Mouse (Mus musculus): ENCODE measurements at regions not wholly inside any gene's neighbourhood (a gene's known extent, or its start where the extent isn't known, plus 50 kb on each side); places are given as distances from the start of the nearest gene placed in this dataset.

DNA sequence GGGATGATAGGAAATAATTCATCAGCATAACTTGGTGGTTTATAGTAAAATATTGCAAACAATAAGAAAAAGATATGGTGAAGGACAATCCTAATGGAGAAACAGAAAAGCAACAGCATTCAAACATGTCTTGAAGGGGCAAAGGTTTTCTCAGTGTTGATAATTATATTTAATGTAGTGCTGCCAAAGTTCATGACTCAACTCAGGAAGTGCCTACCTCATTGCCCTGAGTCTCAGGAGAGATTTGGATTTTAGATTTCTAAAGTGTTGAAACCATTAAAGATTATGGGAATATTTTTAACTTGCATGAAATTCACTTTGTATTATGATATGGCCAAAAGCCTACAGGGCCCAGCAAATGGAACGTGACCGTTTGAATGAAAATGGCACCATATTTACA, 1453.2 kb upstream of the Zeb2 start:
- H3K27ac ChIP-seq (ENCODE audit: poor library complexity, severe bottlenecking) = no peak overlapping the region
- 86% methylated on average over 2 of the region's 2 CpGs for WGBS
- no peaks in the 10 kb centered on the region for H3K4me1 ChIP-seq (replicated peaks)
- H3K4me3 ChIP-seq = no peak overlapping the region
- H3K9ac ChIP-seq = no peak overlapping the region
- H3K4me2 ChIP-seq = no peak overlapping the region
- H3K9me3 ChIP-seq (replicated peaks) = no peaks in the 10 kb centered on the region
- ATAC-seq (ENCODE audit: insufficient number of reproducible peaks, low FRiP score) = no peak
- H3K27me3 ChIP-seq (replicated peaks) = no peaks in the 10 kb centered on the region
- H3K36me3 ChIP-seq = no peaks in the 10 kb centered on the region

DNA sequence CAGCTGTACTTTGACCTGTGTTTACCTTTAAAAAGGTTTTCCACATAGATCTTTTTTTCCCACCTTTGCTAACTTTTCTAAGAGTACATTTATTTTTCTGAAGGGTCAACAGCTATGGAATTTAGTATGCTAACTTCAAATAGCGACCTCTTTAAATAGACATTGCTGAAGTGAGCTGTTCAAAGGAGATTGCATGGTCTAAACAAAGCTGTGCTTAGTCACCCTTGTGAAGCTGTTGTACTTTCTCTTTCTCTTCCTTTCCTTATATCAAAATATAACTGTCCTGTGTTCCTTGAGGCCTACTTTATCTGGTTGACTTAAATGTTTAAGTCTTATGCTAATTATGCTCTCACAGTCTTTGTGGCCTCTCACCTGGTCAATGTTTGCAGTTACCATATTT, 1416.2 kb upstream of the Zeb2 start:
- 33% methylated on average over 1 of the region's 1 CpGs for whole genome bisulfite sequencing
- Histone ChIP-seq H3K27me3 (replicated peaks) (no peaks in the 10 kb centered on the region), H3K9me3 (replicated peaks) (no peaks in the 10 kb centered on the region), H3K4me3 (no peak overlapping the region), H3K27ac (ENCODE audit: poor library complexity, severe bottlenecking) (no peak overlapping the region), H3K4me2 (no peak overlapping the region), H3K36me3 (no peaks in the 10 kb centered on the region), H3K9ac (no peak overlapping the region), H3K4me1 (replicated peaks) (no peaks in the 10 kb centered on the region)
- no peak for ATAC-seq (ENCODE audit: insufficient number of reproducible peaks, low FRiP score)

DNA sequence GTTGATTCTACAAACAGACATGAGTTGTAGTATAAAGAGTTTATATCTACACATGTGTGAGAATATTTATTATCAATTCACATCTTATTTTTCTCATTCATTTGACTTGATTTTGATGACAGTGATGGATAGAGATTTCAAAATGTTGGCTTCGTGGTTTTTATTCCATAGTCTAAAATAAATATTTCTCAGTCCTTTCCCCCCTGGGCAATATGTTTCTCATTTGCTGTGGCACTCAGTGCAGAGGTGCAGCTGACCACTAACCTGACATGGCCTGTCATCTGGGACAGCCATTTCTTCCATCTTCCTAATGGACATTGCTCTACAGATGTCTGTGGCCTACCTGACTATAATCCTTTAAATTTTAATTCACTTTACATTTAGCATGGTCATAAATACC, 1413.5 kb upstream of the Zeb2 start:
- Histone ChIP-seq H3K4me3 (no peak overlapping the region), H3K4me1 (replicated peaks) (no peaks in the 10 kb centered on the region), H3K36me3 (no peaks in the 10 kb centered on the region), H3K9me3 (replicated peaks) (no peaks in the 10 kb centered on the region), H3K27me3 (replicated peaks) (no peaks in the 10 kb centered on the region), H3K9ac (no peak overlapping the region), H3K4me2 (no peak overlapping the region), H3K27ac (ENCODE audit: poor library complexity, severe bottlenecking) (no peak overlapping the region)
- WGBS = 73% methylated on average over 1 of the region's 1 CpGs
- no peak for ATAC-seq (ENCODE audit: insufficient number of reproducible peaks, low FRiP score)

DNA sequence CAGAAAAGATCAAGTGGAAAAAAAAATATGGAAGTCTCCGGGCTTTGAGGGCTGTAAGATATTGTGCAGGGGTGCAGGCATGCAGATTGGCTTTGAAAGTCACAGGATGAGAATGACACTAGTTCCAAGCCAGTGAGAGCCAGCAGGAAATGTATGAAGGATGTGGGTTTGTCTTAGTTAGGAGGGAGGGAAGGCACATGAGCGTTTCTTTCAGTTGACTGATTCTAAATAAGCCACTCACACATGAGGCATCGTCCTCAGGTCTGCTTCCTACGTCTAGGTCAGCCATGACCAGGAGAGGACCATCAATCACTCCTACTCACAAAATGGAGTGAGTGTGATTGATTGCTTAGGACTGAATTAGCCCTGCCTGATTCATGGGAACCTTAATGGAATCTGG, 1408.0 kb upstream of the Zeb2 start:
- Histone ChIP-seq H3K4me1 (replicated peaks) (peaks cover 8% of the 10 kb centered on the region), H3K4me2 (no peak overlapping the region), H3K36me3 (no peaks in the 10 kb centered on the region), H3K27me3 (replicated peaks) (no peaks in the 10 kb centered on the region), H3K4me3 (no peak overlapping the region), H3K9me3 (replicated peaks) (no peaks in the 10 kb centered on the region), H3K9ac (no peak overlapping the region), H3K27ac (ENCODE audit: poor library complexity, severe bottlenecking) (peak overlapping the region; percentile 25; the same call in 1 of the 2 replicates)
- 47% methylated on average over 4 of the region's 4 CpGs for WGBS
- ATAC-seq (ENCODE audit: insufficient number of reproducible peaks, low FRiP score) = no peak; the same call in 1 of the 2 replicates

DNA sequence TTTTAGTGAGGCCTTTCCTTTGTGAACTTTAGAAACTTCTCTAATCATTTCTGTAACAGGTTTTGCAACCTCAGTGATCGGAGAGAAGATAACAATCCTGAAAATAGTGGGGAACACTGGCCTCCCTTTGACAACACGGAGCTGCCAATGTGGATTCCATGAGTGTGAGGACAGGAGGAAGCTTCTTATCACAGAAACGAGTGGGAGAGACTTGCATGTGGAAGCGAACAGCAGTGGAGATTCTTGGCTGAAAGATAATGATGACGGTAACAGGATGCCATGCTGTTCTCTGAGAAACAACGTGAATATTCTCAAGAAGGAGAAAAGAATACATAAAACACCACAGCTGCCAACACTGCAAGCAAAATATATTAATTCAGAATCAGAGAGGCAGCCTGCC, 1407.4 kb upstream of the Zeb2 start:
- Histone ChIP-seq H3K4me3 (no peak overlapping the region), H3K9me3 (replicated peaks) (no peaks in the 10 kb centered on the region), H3K36me3 (no peaks in the 10 kb centered on the region), H3K4me2 (peak overlapping the region; percentile 40), H3K27ac (ENCODE audit: poor library complexity, severe bottlenecking) (no peak overlapping the region), H3K4me1 (replicated peaks) (peaks cover 8% of the 10 kb centered on the region), H3K27me3 (replicated peaks) (no peaks in the 10 kb centered on the region), H3K9ac (no peak overlapping the region)
- peak; percentile 66; the same call in 1 of the 2 replicates for ATAC-seq (ENCODE audit: insufficient number of reproducible peaks, low FRiP score)
- WGBS = 4% methylated on average over 6 of the region's 6 CpGs

DNA sequence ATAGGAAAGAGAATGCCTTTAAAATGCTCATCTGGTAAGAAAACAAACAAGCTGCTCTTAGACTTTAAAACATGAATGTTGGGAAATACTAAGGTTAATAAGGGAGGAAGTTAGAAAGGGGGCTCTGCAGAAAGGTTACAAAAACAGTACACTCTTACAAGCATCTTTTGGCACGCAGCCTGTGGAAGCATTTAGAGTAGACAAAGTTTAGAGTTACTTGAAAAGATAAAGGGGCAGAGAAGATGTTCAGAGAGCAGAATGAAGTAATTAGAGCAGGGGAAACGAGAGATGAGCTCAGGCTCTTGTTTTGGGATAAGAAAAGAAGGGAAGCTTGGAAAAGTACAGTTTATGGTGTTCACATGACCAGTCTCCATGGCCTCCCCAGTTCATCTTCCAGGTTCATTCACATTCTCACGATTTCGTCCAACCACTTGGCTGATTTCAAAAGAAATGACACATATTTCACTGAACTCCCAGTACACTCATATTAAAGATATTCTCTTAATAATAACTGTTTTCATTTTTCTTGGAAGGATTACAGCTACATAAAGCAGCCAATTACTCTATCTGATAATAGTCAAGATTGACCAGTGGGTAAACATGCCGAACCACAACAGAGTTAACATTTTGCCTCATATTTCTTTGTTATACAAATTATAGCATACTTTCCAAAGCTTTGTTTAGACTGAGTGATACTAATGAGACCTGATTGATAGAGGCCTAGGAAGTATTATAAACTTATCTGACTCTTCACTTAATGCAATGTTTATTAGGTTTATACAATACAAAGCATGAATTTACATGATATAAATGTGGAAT, 1404.2 kb upstream of the Zeb2 start:
- Histone ChIP-seq H3K9me3 (replicated peaks) (no peaks in the 10 kb centered on the region), H3K4me2 (no peak overlapping the region), H3K4me1 (replicated peaks) (peaks cover 8% of the 10 kb centered on the region), H3K27me3 (replicated peaks) (no peaks in the 10 kb centered on the region), H3K9ac (no peak overlapping the region), H3K4me3 (no peak overlapping the region), H3K27ac (ENCODE audit: poor library complexity, severe bottlenecking) (no peak overlapping the region), H3K36me3 (no peaks in the 10 kb centered on the region)
- ATAC-seq (ENCODE audit: insufficient number of reproducible peaks, low FRiP score) = no peak
- 61% methylated on average over 5 of the region's 5 CpGs for WGBS

DNA sequence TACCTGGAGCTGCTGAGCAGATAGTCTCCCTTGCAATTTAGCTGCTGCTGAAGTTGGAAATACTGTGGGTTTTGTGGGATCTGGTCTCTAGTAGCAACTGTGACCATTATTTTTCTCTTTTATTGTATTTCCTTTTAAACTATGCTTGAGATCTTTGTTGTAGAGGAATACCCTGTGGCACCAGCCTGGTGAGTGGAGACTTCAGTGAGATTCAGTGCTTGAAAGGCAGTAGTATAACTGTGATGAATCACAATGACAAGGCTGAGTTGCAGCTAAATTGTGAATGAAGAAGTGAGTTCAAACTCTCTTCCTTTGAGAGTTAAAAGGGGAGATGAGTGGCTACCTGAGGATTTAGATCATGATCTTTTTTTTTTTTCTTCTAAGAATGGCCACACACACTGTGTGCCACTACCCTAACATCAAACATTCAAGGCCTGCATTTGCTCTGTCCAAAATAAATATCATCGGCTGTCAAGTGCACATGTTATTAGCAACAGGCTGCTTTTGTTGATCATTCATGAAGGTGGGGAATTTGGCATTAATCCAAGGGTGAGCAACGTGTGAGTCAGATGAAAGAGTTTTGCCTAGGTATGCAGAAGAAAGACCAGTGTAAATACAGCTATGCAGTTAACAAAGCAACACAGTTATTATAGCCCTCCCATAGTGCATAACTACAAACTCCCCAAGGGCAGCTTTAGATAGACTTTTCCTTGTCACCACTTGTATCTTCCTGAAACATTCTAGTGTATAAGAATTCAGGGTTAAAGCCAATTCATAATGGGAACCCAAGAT, 1395.2 kb upstream of the Zeb2 start:
- 19% methylated on average over 2 of the region's 2 CpGs for WGBS
- no peak overlapping the region for H3K9ac ChIP-seq
- no peaks in the 10 kb centered on the region for H3K27me3 ChIP-seq (replicated peaks)
- H3K27ac ChIP-seq (ENCODE audit: poor library complexity, severe bottlenecking) = no peak overlapping the region
- no peak overlapping the region for H3K4me2 ChIP-seq
- ATAC-seq (ENCODE audit: insufficient number of reproducible peaks, low FRiP score) = no peak
- H3K9me3 ChIP-seq (replicated peaks) = no peaks in the 10 kb centered on the region
- peaks cover 6% of the 10 kb centered on the region; the same call in 1 of the 2 replicates for H3K4me1 ChIP-seq (replicated peaks)
- H3K36me3 ChIP-seq = no peaks in the 10 kb centered on the region
- H3K4me3 ChIP-seq = no peak overlapping the region

DNA sequence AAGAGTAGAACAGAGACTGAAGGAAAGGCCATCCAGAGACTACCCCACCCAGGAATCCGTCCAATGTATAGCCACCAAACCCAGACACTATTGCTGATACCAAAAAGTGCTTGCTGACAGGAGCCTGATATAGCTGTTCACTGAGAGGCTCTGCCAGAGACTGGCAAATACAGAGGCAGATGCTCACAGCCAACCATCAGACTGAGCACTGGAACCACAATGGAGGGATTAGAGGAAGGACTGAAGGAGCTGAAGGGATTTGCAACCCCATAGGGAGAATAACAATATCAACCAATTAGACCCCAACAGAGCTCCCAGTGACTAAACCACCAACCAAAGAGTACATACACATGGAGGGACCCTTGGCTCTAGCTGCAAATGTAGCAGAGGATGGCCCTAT, 1389.8 kb upstream of the Zeb2 start:
- no peak overlapping the region for H3K9ac ChIP-seq

DNA sequence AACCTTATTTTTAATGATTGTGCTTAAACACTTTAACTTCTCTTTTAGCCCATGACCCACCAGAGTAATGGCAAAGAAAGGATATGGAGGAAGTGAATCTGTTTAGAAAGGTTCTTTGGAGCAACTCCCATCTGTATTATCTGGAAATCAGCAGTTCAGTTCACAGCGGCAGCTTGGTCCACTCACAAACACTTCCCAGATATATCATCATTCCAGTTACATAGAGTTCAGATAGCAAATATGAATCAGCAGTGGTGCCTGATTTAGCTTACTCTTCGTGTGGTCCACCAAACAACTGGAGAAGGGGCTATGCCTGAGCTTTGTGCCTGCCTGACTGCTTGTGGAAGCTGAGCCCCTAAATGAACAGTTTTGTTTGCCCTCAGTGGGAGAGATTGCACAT, 1385.9 kb upstream of the Zeb2 start:
- H3K4me3 ChIP-seq = no peak overlapping the region
- ATAC-seq (ENCODE audit: insufficient number of reproducible peaks, low FRiP score) = no peak
- 66% methylated on average over 2 of the region's 2 CpGs for WGBS
- no peak overlapping the region for H3K27ac ChIP-seq (ENCODE audit: poor library complexity, severe bottlenecking)
- H3K4me2 ChIP-seq = no peak overlapping the region
- H3K27me3 ChIP-seq (replicated peaks) = no peaks in the 10 kb centered on the region
- H3K4me1 ChIP-seq (replicated peaks) = peaks cover 5% of the 10 kb centered on the region; the same call in 1 of the 2 replicates
- no peak overlapping the region for H3K9ac ChIP-seq
- H3K9me3 ChIP-seq (replicated peaks) = no peaks in the 10 kb centered on the region
- no peaks in the 10 kb centered on the region for H3K36me3 ChIP-seq

More for the DNA sequence above, 1389.8 kb upstream of the Zeb2 start:
- no peaks in the 10 kb centered on the region for H3K36me3 ChIP-seq
- H3K9me3 ChIP-seq (replicated peaks) = no peaks in the 10 kb centered on the region
- H3K4me2 ChIP-seq = no peak overlapping the region
- ATAC-seq (ENCODE audit: insufficient number of reproducible peaks, low FRiP score) = no peak
- no peak overlapping the region for H3K27ac ChIP-seq (ENCODE audit: poor library complexity, severe bottlenecking)
- H3K27me3 ChIP-seq (replicated peaks) = no peaks in the 10 kb centered on the region
- H3K4me1 ChIP-seq (replicated peaks) = peaks cover 5% of the 10 kb centered on the region; the same call in 1 of the 2 replicates
- no peak overlapping the region for H3K4me3 ChIP-seq
- 27% methylated on average over 1 of the region's 1 CpGs for WGBS

DNA sequence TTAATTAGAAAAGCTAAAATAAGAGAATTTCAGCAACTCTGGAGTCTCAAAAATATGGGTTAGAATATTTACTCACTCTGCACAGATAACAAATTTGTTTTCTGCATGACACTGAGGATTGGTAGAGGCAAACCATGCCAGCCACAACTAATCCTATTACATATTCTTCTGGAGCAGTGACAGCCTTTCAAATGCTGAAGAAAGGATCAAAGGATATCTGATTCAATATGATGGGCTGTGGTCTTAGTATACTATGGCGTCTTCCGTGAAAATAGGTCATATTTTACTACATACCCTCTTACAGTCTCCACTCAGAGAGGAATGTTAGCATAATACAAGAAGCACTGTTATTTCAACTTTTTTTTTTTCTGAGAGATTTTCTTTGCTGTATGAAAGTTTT, 1375.1 kb upstream of the Zeb2 start:
- H3K4me3 ChIP-seq = no peak overlapping the region
- H3K27ac ChIP-seq (ENCODE audit: poor library complexity, severe bottlenecking) = no peak overlapping the region
- no peaks in the 10 kb centered on the region for H3K36me3 ChIP-seq
- no peaks in the 10 kb centered on the region for H3K9me3 ChIP-seq (replicated peaks)
- WGBS = 83% methylated on average over 2 of the region's 2 CpGs
- H3K27me3 ChIP-seq (replicated peaks) = no peaks in the 10 kb centered on the region
- no peak for ATAC-seq (ENCODE audit: insufficient number of reproducible peaks, low FRiP score)
- no peak overlapping the region for H3K4me2 ChIP-seq
- no peaks in the 10 kb centered on the region for H3K4me1 ChIP-seq (replicated peaks)
- no peak overlapping the region for H3K9ac ChIP-seq

DNA sequence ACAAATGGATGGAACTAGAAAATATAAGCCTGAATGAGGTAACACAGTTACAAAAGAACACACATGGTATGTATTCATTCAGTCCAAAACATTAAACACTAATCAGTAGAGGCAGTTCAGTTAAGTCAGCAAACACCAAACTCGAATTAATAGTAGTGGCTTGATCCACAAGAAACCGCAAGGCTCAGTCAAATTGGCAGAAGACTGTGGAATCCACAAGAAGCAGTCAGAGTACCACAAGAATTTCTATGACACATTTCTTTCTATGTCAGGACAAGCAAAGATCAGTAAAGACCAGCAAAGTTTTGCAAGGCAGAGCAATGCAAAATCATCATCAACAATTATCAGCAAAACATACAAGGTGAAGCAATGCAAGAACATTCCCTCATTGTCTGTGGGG, 1373.9 kb upstream of the Zeb2 start:
- no peak for ATAC-seq (ENCODE audit: insufficient number of reproducible peaks, low FRiP score)
- no peak overlapping the region for H3K4me3 ChIP-seq
- H3K27ac ChIP-seq (ENCODE audit: poor library complexity, severe bottlenecking) = no peak overlapping the region
- no peak overlapping the region for H3K9ac ChIP-seq
- no peaks in the 10 kb centered on the region for H3K27me3 ChIP-seq (replicated peaks)
- WGBS = 91% methylated on average over 2 of the region's 2 CpGs
- no peaks in the 10 kb centered on the region for H3K36me3 ChIP-seq
- no peaks in the 10 kb centered on the region for H3K4me1 ChIP-seq (replicated peaks)
- H3K4me2 ChIP-seq = no peak overlapping the region
- H3K9me3 ChIP-seq (replicated peaks) = no peaks in the 10 kb centered on the region

All from heart, embryonic 12.5 days (tissue).